Mouse (Mus musculus): Measurements from ENCODE around the gene Hoxa4. TPM values are rescaled to one million over a fixed set of nuclear protein-coding genes. Genes with fewer than 3 reads are reported as not detected.

Hoxa4 gene
- polyA plus RNA-seq, 1 experiment from 2014 or later: 0.13 TPM

DNA sequence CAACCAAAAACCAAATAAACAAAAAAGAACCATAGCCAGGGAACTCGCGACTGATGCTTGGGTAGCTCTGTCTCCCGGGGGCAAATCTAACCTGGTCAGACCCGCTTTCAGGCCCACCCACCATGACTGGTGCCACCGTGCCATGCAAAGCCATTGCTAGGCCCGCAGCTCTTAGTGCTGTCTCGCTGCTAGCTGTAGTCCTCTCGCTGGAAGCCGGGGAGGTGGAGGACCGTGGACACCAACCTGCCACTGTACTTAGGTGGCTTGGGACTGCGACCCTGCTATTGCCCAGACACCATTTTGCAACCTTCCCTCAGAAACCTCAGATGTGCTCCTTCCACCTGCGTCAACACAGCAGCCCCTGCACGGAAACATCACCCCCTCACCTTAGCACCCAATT, 20.4 kb upstream of the Hoxa4 start:
- H3K27ac ChIP-seq (ENCODE audit: low read length): no peak overlapping the region
- 0 out of 2 replicates have a peak overlapping the region, but pooled peaks have one; percentile 19 for H3K4me3 ChIP-seq (ENCODE audit: low read depth, low read length)
- no peak for ATAC-seq (ENCODE audit: low read depth)
- 0 out of 2 replicates have a peak overlapping the region, but pooled peaks have one; percentile 15 for H3K4me2 ChIP-seq (ENCODE audit: low read depth, low read length)
- H3K27me3 ChIP-seq (ENCODE audit: control insufficient read depth, insufficient read depth, low read depth, low read length): peaks cover 97% of the 10 kb centered on the region
- 3% methylated on average over 13 of the region's 13 CpGs for WGBS (ENCODE audit: insufficient replicate concordance)
- no peaks in the 10 kb centered on the region; the same call in none of the 2 replicates for H3K4me1 ChIP-seq (ENCODE audit: control insufficient read depth, low read depth, low read length)
- H3K36me3 ChIP-seq (ENCODE audit: control insufficient read depth, insufficient read depth): no peaks in the 10 kb centered on the region
- H3K9me3 ChIP-seq (replicated peaks; ENCODE audit: control insufficient read depth, low read length): no peaks in the 10 kb centered on the region
- no peak overlapping the region for H3K9ac ChIP-seq (ENCODE audit: low read depth, low read length)

GRCm38 (mm10) chr6:52211170-52211935, 19.8 kb upstream of the Hoxa4 start:
- H3K4me2 ChIP-seq (ENCODE audit: low read depth, low read length): 0 out of 2 replicates have a peak overlapping the region, but pooled peaks have one; percentile 15
- H3K36me3 ChIP-seq (ENCODE audit: control insufficient read depth, insufficient read depth): no peaks in the 10 kb centered on the region
- H3K4me3 ChIP-seq (ENCODE audit: low read depth, low read length): 0 out of 2 replicates have a peak overlapping the region, but pooled peaks have one; percentile 19
- no peak overlapping the region for H3K27ac ChIP-seq (ENCODE audit: low read length)
- H3K9ac ChIP-seq (ENCODE audit: low read depth, low read length): no peak overlapping the region
- no peaks in the 10 kb centered on the region; the same call in none of the 2 replicates for H3K4me1 ChIP-seq (ENCODE audit: control insufficient read depth, low read depth, low read length)
- no peak for ATAC-seq (ENCODE audit: low read depth)
- WGBS (ENCODE audit: insufficient replicate concordance): 3% methylated on average over 37 of the region's 37 CpGs
- H3K27me3 ChIP-seq (ENCODE audit: control insufficient read depth, insufficient read depth, low read depth, low read length): peaks cover 97% of the 10 kb centered on the region
- no peaks in the 10 kb centered on the region for H3K9me3 ChIP-seq (replicated peaks; ENCODE audit: control insufficient read depth, low read length)

- ATAC-seq (ENCODE audit: low read depth): no peak
- H3K4me2 ChIP-seq (ENCODE audit: low read depth, low read length): no peak overlapping the region
- H3K9me3 ChIP-seq (replicated peaks; ENCODE audit: control insufficient read depth, low read length): no peaks in the 10 kb centered on the region
- peaks cover 97% of the 10 kb centered on the region for H3K27me3 ChIP-seq (ENCODE audit: control insufficient read depth, insufficient read depth, low read depth, low read length)
- no peak overlapping the region for H3K9ac ChIP-seq (ENCODE audit: low read depth, low read length)
- no peaks in the 10 kb centered on the region for H3K36me3 ChIP-seq (ENCODE audit: control insufficient read depth, insufficient read depth)
- no peak overlapping the region for H3K27ac ChIP-seq (ENCODE audit: low read length)
- WGBS (ENCODE audit: insufficient replicate concordance): 24% methylated on average over 12 of the region's 12 CpGs
- no peak overlapping the region for H3K4me3 ChIP-seq (ENCODE audit: low read depth, low read length)
- H3K4me1 ChIP-seq (ENCODE audit: control insufficient read depth, low read depth, low read length): no peaks in the 10 kb centered on the region; the same call in none of the 2 replicates
Measured at GRCm38 (mm10) chr6:52209685-52210046, 18.1 kb upstream of the Hoxa4 start.

DNA sequence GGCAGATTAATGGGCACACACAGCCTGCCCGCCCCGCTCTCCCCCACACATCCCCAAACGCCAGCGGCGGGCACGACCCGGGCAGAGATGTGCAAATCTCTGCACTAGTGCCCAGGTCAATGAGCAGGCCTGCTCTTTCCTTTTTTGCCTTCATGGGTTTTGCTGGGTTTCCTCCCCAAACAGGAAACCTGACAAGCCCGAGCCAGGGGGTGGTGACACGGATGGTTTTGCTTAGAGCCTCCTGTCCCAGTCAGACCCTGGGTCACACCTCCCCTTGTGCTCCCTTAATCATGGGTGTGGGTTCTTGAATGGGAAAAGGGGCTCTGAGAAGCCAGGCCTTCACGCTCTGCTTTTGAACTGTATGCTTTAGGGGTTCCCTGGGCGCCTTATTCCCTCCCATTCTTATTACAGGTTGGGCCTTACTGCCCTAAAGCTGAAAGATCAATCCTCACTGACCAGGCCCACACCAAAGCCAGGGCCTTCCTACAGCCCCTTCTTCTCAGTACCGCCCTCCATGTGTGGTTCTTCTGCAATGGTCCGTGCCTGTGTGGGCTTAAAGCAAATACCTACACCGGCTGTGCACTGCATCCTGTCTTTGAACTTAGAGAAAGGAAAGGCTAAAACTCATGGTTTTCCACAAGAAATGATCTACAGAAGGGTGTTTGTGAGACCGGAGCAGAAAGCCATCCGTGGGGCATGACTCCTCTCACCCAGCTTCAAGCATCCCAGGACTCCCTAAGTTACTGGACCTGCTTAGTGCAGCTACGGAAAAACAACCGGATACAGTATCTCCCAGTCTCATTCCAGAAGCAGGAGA, 17.5 kb upstream of the Hoxa4 start:
- no peak for ATAC-seq (ENCODE audit: low read depth)
- Histone ChIP-seq H3K4me1 (ENCODE audit: control insufficient read depth, low read depth, low read length) (no peaks in the 10 kb centered on the region; the same call in none of the 2 replicates), H3K36me3 (ENCODE audit: control insufficient read depth, insufficient read depth) (no peaks in the 10 kb centered on the region), H3K27me3 (ENCODE audit: control insufficient read depth, insufficient read depth, low read depth, low read length) (peaks cover 97% of the 10 kb centered on the region), H3K9me3 (replicated peaks; ENCODE audit: control insufficient read depth, low read length) (no peaks in the 10 kb centered on the region), H3K27ac (ENCODE audit: low read length) (no peak overlapping the region), H3K4me2 (ENCODE audit: low read depth, low read length) (peak overlapping the region; percentile 27), H3K4me3 (ENCODE audit: low read depth, low read length) (peak overlapping the region; percentile 12; the same call in 1 of the 2 replicates), H3K9ac (ENCODE audit: low read depth, low read length) (no peak overlapping the region)
- WGBS (ENCODE audit: insufficient replicate concordance): 14% methylated on average over 16 of the region's 18 CpGs

DNA sequence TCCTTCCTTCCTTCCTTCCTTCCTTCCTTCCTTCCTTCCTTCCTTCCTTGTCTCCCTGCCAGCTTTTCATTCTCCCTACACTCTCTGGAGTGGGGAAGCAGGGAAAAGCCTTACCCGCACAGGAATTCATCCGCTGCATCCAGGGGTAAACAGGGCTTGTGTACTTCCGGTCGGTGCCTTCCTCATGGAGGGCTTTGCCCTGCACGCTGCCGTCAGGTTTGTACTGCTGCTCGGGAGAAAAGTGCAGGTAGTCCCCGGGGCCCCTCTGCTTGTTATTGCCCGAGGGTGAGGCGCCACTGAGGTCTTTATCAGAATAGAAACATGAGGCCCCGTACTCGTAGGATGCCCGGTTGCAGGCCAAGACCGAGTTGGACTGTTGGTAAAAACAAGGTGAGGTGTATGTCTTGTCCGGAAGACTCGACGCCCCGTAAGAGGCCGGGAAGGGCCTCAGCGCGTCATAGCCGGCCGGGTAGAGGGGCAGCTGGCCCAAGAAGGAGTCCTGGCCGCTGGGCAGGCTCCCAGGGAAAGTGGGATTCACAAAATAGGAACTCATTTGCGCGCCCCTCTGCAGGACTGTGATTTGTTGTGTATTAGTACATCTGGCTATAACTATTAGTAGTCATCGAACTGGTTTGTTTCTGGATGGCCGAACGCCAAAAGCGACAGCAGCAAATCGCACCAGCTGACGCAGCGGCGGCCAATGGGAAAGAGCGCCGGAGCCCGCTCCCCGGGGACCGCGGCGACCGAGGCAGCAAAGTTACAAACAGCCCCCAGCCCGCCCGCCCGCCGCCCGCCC, 16.7 kb upstream of the Hoxa4 start, which contains the start of gene Hoxa6:
TSS of gene Hoxa6 (minus strand) at position 651 of the 796 bp plus-strand sequence.
- peak within 1 kb of the TSS; percentile 12; the same call in 1 of the 2 replicates for H3K4me3 ChIP-seq (ENCODE audit: low read depth, low read length)
- peak within 1 kb of the TSS; percentile 27 for H3K4me2 ChIP-seq (ENCODE audit: low read depth, low read length)
- no peak within 1 kb of the TSS for H3K27ac ChIP-seq (ENCODE audit: low read length)
- no peaks in the 10 kb centered on the region for H3K36me3 ChIP-seq (ENCODE audit: control insufficient read depth, insufficient read depth)
- no peaks in the 10 kb centered on the region; the same call in none of the 2 replicates for H3K4me1 ChIP-seq (ENCODE audit: control insufficient read depth, low read depth, low read length)
- ATAC-seq (ENCODE audit: low read depth): no peak
- peaks cover 98% of the 10 kb centered on the region for H3K27me3 ChIP-seq (ENCODE audit: control insufficient read depth, insufficient read depth, low read depth, low read length)
- H3K9ac ChIP-seq (ENCODE audit: low read depth, low read length): no peak within 1 kb of the TSS
- H3K9me3 ChIP-seq (replicated peaks; ENCODE audit: control insufficient read depth, low read length): no peaks in the 10 kb centered on the region
- 5% methylated on average over 47 of the region's 47 CpGs for WGBS (ENCODE audit: insufficient replicate concordance)

GRCm38 (mm10) chr6:52207684-52207976, 16.1 kb upstream of the Hoxa4 start:
- no peaks in the 10 kb centered on the region for H3K9me3 ChIP-seq (replicated peaks; ENCODE audit: control insufficient read depth, low read length)
- peaks cover 98% of the 10 kb centered on the region for H3K27me3 ChIP-seq (ENCODE audit: control insufficient read depth, insufficient read depth, low read depth, low read length)
- H3K9ac ChIP-seq (ENCODE audit: low read depth, low read length): no peak overlapping the region
- no peak overlapping the region for H3K4me3 ChIP-seq (ENCODE audit: low read depth, low read length)
- H3K4me1 ChIP-seq (ENCODE audit: control insufficient read depth, low read depth, low read length): no peaks in the 10 kb centered on the region; the same call in 1 of the 2 replicates
- no peak overlapping the region for H3K27ac ChIP-seq (ENCODE audit: low read length)
- no peak for ATAC-seq (ENCODE audit: low read depth)
- H3K4me2 ChIP-seq (ENCODE audit: low read depth, low read length): no peak overlapping the region
- no peaks in the 10 kb centered on the region for H3K36me3 ChIP-seq (ENCODE audit: control insufficient read depth, insufficient read depth)

DNA sequence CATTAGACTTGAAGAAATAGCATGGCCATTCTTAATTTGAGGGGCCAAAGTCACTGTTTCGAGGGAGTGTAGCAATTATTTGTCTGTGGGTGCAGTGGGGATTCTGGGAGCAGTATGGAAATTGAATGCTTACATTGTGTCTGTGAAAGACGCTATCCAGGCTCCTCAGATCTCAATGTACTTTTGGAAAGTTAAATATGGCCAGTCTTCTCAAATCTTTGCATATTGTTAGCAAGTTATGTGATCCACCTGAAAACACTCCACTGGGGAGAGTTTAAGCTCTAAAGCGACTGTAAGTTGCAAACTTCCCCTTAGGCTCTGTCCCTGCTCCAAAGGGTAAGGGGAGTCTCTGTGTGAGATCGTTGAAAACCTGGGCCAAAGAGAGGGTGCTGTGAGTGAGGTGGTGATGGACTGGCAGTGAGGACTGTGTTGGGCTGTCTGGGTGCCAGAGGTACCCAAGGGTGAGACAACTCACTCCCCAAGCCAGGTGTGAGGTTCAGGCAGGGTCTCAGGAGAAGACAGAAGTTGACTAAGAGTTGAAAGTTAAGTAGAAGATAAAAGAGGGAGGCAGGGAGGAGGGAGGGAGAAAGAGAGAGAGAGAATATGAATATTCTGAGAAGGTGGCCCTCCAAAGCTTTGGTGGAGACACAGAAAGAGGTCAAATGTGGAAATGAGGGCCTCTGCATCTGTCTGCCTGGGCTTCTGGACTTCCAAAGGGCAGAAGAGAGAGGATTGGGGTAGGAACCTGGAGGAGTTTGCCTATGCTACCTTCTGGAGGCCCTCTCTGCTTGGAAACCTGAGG, 15.5 kb upstream of the Hoxa4 start:
- Histone ChIP-seq H3K9me3 (replicated peaks; ENCODE audit: control insufficient read depth, low read length) (no peaks in the 10 kb centered on the region), H3K4me2 (ENCODE audit: low read depth, low read length) (no peak overlapping the region), H3K27ac (ENCODE audit: low read length) (no peak overlapping the region), H3K27me3 (ENCODE audit: control insufficient read depth, insufficient read depth, low read depth, low read length) (peaks cover 97% of the 10 kb centered on the region), H3K4me1 (ENCODE audit: control insufficient read depth, low read depth, low read length) (no peaks in the 10 kb centered on the region; the same call in 1 of the 2 replicates), H3K36me3 (ENCODE audit: control insufficient read depth, insufficient read depth) (no peaks in the 10 kb centered on the region), H3K9ac (ENCODE audit: low read depth, low read length) (no peak overlapping the region), H3K4me3 (ENCODE audit: low read depth, low read length) (no peak overlapping the region)
- no peak for ATAC-seq (ENCODE audit: low read depth)
- 30% methylated on average over 4 of the region's 4 CpGs for WGBS (ENCODE audit: insufficient replicate concordance)

Data from liver, embryonic 16.5 days (tissue).